Mouse (Mus musculus) olfactory bulb, adult 2 months (tissue): ENCODE measurements around the gene Htra3. TPM values are rescaled to one million over a fixed set of nuclear protein-coding genes. Genes with fewer than 3 reads are reported as not detected.

Experiments
- H3K27ac ChIP-seq: fragments of 200-500 bp; 2 replicates; pipeline ENCODE4 v1.5.1; 2012; ENCODE audit warnings: low read depth, low read length; ENCODE audit not compliant: insufficient read depth
- H3K4me1 ChIP-seq: fragments of 200-500 bp; 2 replicates; pipeline ENCODE4 v1.6.1; 2012; ENCODE audit warnings: low read length; ENCODE audit not compliant: control insufficient read depth, insufficient read depth
- H3K4me3 ChIP-seq: fragments of 200-500 bp; 2 replicates; pipeline ENCODE4 v1.5.1; 2012; ENCODE audit warnings: mild to moderate bottlenecking, low read depth, low read length, moderate library complexity; ENCODE audit not compliant: insufficient read depth
- CTCF ChIP-seq: fragments of 200-500 bp; IDR thresholded peaks from 2 replicates; pipeline ENCODE4 v1.5.1; 2012; ENCODE audit warnings: low read depth, mild to moderate bottlenecking, low read length, moderate library complexity; ENCODE audit not compliant: insufficient read depth
- POLR2A ChIP-seq: fragments of 200-500 bp; IDR thresholded peaks from 2 replicates; pipeline ENCODE4 v1.6.1; 2012; ENCODE audit warnings: mild to moderate bottlenecking, low read depth, low read length, moderate library complexity; ENCODE audit not compliant: insufficient read depth
- WGBS: fragments of 180-500 bp; shearing (Covaris S2); methylation state at CpG from one replicate; pipeline ENCODE4 v1.1.7; 2018; 5-methylcytosine and 5-hydroxymethylcytosine counted together
- polyA plus RNA-seq: library from polyadenylated mRNA; stranded (reverse); fragments of >200 nt; gene quantifications from 2 replicates; pipeline ENCODE4 v1.2.4, GENCODE M21; 2012; ENCODE audit warnings: low replicate concordance; ENCODE audit not compliant: missing spikeins, insufficient read depth, insufficient read length

Htra3 gene
- polyA plus RNA-seq, 1 experiment = not detected

- no peak overlapping the region for H3K4me3 ChIP-seq
- TF ChIP-seq CTCF (no peak), POLR2A (no peak)
- H3K27ac ChIP-seq = no peak overlapping the region
- H3K4me1 ChIP-seq = peaks cover 7% of the 10 kb centered on the region
- WGBS = 83% methylated on average over 7 of the region's 7 CpGs
Observed at GRCm38 (mm10) chr5:35605355-35605754, 74.2 kb downstream of the Htra3 start.

Other genes starting within 250 kb of the Htra3 start
- gene Cpz, start 154.1 kb downstream of the Htra3 start, polyA plus RNA-seq = not detected in 2 replicates
- not detected in 2 replicates for gene Trmt44, start 104.7 kb downstream of the Htra3 start, polyA plus RNA-seq
- not detected in 2 replicates for gene Acox3, start 96.7 kb downstream of the Htra3 start, polyA plus RNA-seq
- not detected in 2 replicates for gene Sh3tc1, start 60.2 kb upstream of the Htra3 start, polyA plus RNA-seq
- not detected in 2 replicates for gene Ablim2, start 78.1 kb upstream of the Htra3 start, polyA plus RNA-seq
- 69.1 TPM in 1 of 2 replicates, not detected in the other for gene Afap1, start 213.5 kb upstream of the Htra3 start, polyA plus RNA-seq